Mouse (Mus musculus): ENCODE results near the gene Mtch1.

- TF ChIP-seq GATA1 (IDR thresholded peaks at IDR 0.05; ENCODE audit: borderline replicate concordance, low read length), result no peak
- TF ChIP-seq FLI1 (IDR thresholded peaks at IDR 0.05; ENCODE audit: low read length), result no peak
These were observed 31.9 kb downstream of the Mtch1 start for GRCm38 (mm10) chr17:29315672-29316465.

All from megakaryocyte, embryonic 14.5 days (primary cell).